Comparison of ENCODE assay signal across 9 mouse cellular contexts in genomic region chr11:56040917-56041316, GRCm38 (mm10). TPM values are rescaled to one million over a fixed set of nuclear protein-coding genes. Genes with fewer than 3 reads are reported as not detected.
DNase-seq lines count a peak whose midpoint lies in the region; ATAC-seq lines count a peak whose summit lies in the region.
"Had no signal": no experiment of that assay in that cellular context is flagged by ENCODE, and none has a peak within 500 bp of the region (broad histone marks: within the 10 kb centered on the region; RNA-seq: fewer than 3 reads in every experiment).

Gene Nmur2, minus strand, starts transcription at chr11:56041010.

- no peaks in the 10 kb centered on the region for H3K27me3 ChIP-seq in neural tube, embryonic 12.5 days (replicated peaks)
- no peaks in the 10 kb centered on the region for H3K27me3 ChIP-seq in forebrain, embryonic 11.5 days (ENCODE audit: control insufficient read depth, insufficient read depth, low read length)
- H3K27me3 ChIP-seq in liver, embryonic 11.5 days (replicated peaks; ENCODE audit: control insufficient read depth, insufficient read depth, low read length): no peaks in the 10 kb centered on the region
- 0 out of 2 replicates have a peak, but pooled peaks cover 6% of the 10 kb centered on the region for H3K27me3 ChIP-seq in heart, embryonic 10.5 days (ENCODE audit: insufficient read depth, poor library complexity, severe bottlenecking)
- H3K27me3 ChIP-seq in heart, embryonic 12.5 days (replicated peaks): no peaks in the 10 kb centered on the region
- H3K27me3 ChIP-seq: liver, embryonic 12.5 days had no signal

- H3K27ac ChIP-seq in neural tube, embryonic 12.5 days: no peak within 1 kb of the TSS
- H3K27ac ChIP-seq in forebrain, embryonic 11.5 days (ENCODE audit: low read depth, low read length): no peak within 1 kb of the TSS
- H3K27ac ChIP-seq in liver, embryonic 11.5 days (ENCODE audit: low read depth, low read length): no peak within 1 kb of the TSS
- no peak within 1 kb of the TSS for H3K27ac ChIP-seq in heart, embryonic 10.5 days
- H3K27ac ChIP-seq in heart, embryonic 12.5 days (ENCODE audit: poor library complexity, severe bottlenecking): no peak within 1 kb of the TSS
- H3K27ac ChIP-seq: liver, embryonic 12.5 days had no signal

- H3K36me3 ChIP-seq in neural tube, embryonic 12.5 days: no peaks in the 10 kb centered on the region
- H3K36me3 ChIP-seq in forebrain, embryonic 11.5 days (ENCODE audit: control insufficient read depth, insufficient read depth, low read length): no peaks in the 10 kb centered on the region
- H3K36me3 ChIP-seq in liver, embryonic 11.5 days (ENCODE audit: control insufficient read depth, insufficient read depth, low read length): no peaks in the 10 kb centered on the region
- H3K36me3 ChIP-seq in heart, embryonic 10.5 days: no peaks in the 10 kb centered on the region
- H3K36me3 ChIP-seq in heart, embryonic 12.5 days: no peaks in the 10 kb centered on the region
- H3K36me3 ChIP-seq: liver, embryonic 12.5 days had no signal

- no peaks in the 10 kb centered on the region for H3K9me3 ChIP-seq in neural tube, embryonic 12.5 days
- H3K9me3 ChIP-seq in forebrain, embryonic 11.5 days (ENCODE audit: control insufficient read depth, low read length): no peaks in the 10 kb centered on the region
- H3K9me3 ChIP-seq in liver, embryonic 11.5 days (ENCODE audit: control insufficient read depth, low read length): no peaks in the 10 kb centered on the region
- H3K9me3 ChIP-seq in heart, embryonic 10.5 days: no peaks in the 10 kb centered on the region
- H3K9me3 ChIP-seq in heart, embryonic 12.5 days (replicated peaks): no peaks in the 10 kb centered on the region
- H3K9me3 ChIP-seq: liver, embryonic 12.5 days had no signal

- no peak for DNase-seq in neural tube, embryonic 10.5 days (ENCODE audit: extremely low spot score, low spot score)
- peak; percentile 56 for DNase-seq in forebrain, embryonic 11.5 days (ENCODE audit: low spot score)
- peak; percentile 43 for DNase-seq in mesoderm, embryonic 11.5 days (ENCODE audit: low read depth, low spot score)
- no peak for DNase-seq in liver, embryonic 11.5 days (ENCODE audit: low spot score)
- DNase-seq in heart, embryonic 10.5 days (ENCODE audit: low spot score): no peak

- H3K4me1 ChIP-seq in neural tube, embryonic 12.5 days: 0 out of 2 replicates have a peak, but pooled peaks cover 7% of the 10 kb centered on the region
- H3K4me1 ChIP-seq in forebrain, embryonic 11.5 days (replicated peaks; ENCODE audit: control insufficient read depth, insufficient read depth, low read length): no peaks in the 10 kb centered on the region
- H3K4me1 ChIP-seq in liver, embryonic 11.5 days (replicated peaks; ENCODE audit: control insufficient read depth, insufficient read depth, low read length): no peaks in the 10 kb centered on the region
- H3K4me1 ChIP-seq in heart, embryonic 10.5 days: no peaks in the 10 kb centered on the region
- H3K4me1 ChIP-seq in heart, embryonic 12.5 days (replicated peaks): no peaks in the 10 kb centered on the region
- H3K4me1 ChIP-seq: liver, embryonic 12.5 days had no signal

- 7% methylated on average over 6 of the region's 6 CpGs for WGBS in neural tube, embryonic 12.5 days
- WGBS in forebrain, embryonic 11.5 days: 7% methylated on average over 6 of the region's 6 CpGs
- WGBS in liver, embryonic 11.5 days: 13% methylated on average over 6 of the region's 6 CpGs
- WGBS in heart, embryonic 10.5 days: 3% methylated on average over 6 of the region's 6 CpGs
- 5% methylated on average over 6 of the region's 6 CpGs for WGBS in heart, embryonic 12.5 days

- no peak within 1 kb of the TSS for H3K9ac ChIP-seq in neural tube, embryonic 12.5 days
- H3K9ac ChIP-seq in forebrain, embryonic 11.5 days (ENCODE audit: low read length): no peak within 1 kb of the TSS; the same call in 1 of the 2 replicates
- H3K9ac ChIP-seq in liver, embryonic 11.5 days (ENCODE audit: low read depth, low read length): no peak within 1 kb of the TSS
- H3K9ac ChIP-seq in heart, embryonic 12.5 days: no peak within 1 kb of the TSS
- H3K9ac ChIP-seq: liver, embryonic 12.5 days had no signal

- no peak for ATAC-seq in neural tube, embryonic 12.5 days (ENCODE audit: low FRiP score, low read depth)
- ATAC-seq in forebrain, embryonic 11.5 days (replicated peaks; ENCODE audit: low FRiP score): 0 out of 2 replicates have a peak, but pooled peaks have one; percentile 71
- no peak for ATAC-seq in liver, embryonic 11.5 days (replicated peaks; ENCODE audit: low FRiP score)
- no peak for ATAC-seq in heart, embryonic 12.5 days (ENCODE audit: insufficient number of reproducible peaks, low FRiP score)
- ATAC-seq: liver, embryonic 12.5 days had no signal

- peak within 1 kb of the TSS; percentile 18 for H3K4me2 ChIP-seq in neural tube, embryonic 12.5 days (replicated peaks)
- no peak within 1 kb of the TSS for H3K4me2 ChIP-seq in forebrain, embryonic 11.5 days (ENCODE audit: low read depth, low read length, severe bottlenecking)
- no peak within 1 kb of the TSS for H3K4me2 ChIP-seq in liver, embryonic 11.5 days
- H3K4me2 ChIP-seq in heart, embryonic 12.5 days: no peak within 1 kb of the TSS
- H3K4me2 ChIP-seq: liver, embryonic 12.5 days had no signal

- no peak within 1 kb of the TSS for H3K4me3 ChIP-seq in neural tube, embryonic 12.5 days
- H3K4me3 ChIP-seq in forebrain, embryonic 11.5 days (ENCODE audit: low read depth, low read length): no peak within 1 kb of the TSS
- H3K4me3 ChIP-seq in liver, embryonic 11.5 days (ENCODE audit: low read depth, low read length): no peak within 1 kb of the TSS
- H3K4me3 ChIP-seq in heart, embryonic 10.5 days: no peak within 1 kb of the TSS
- no peak within 1 kb of the TSS for H3K4me3 ChIP-seq in heart, embryonic 12.5 days
- H3K4me3 ChIP-seq: liver, embryonic 12.5 days had no signal

RNA-seq across cellular contexts. Expression of gene Nmur2, which starts in this region (rescaled TPM):
- 0.09 TPM in 1 of 2 replicates, not detected in the other for polyA plus RNA-seq in neural tube, embryonic 12.5 days (2016; fragmentation: Nextera tagmentation; extraction: Ambion mirVana)
- not detected in 2 replicates for polyA plus RNA-seq in forebrain, embryonic 11.5 days (2014; fragmentation: Nextera tagmentation; extraction: Ambion mirVana)
- polyA plus RNA-seq in liver, embryonic 11.5 days (2014; fragmentation: Nextera tagmentation; extraction: Ambion mirVana): 0.10 TPM in 1 of 2 replicates, not detected in the other
- 0.16 and 0.25 TPM in 2 replicates for polyA plus RNA-seq in heart, embryonic 10.5 days (2016; fragmentation: Nextera tagmentation; extraction: Ambion mirVana)
- polyA plus RNA-seq in heart, embryonic 12.5 days (2016; fragmentation: Nextera tagmentation; extraction: Ambion mirVana): 0.05 TPM in 1 of 2 replicates, not detected in the other
- polyA plus RNA-seq: heart, embryonic 14.5 days had no signal

Comparison
In these comparisons a context has a peak if more than half of its experiments do, and no peak if none do; other contexts are left out.
1. Peak in DNase-seq and ATAC-seq in forebrain, embryonic 11.5 days; RNA of the gene not detected or under 1 TPM.